Mouse (Mus musculus) cerebellum, postnatal 25 days (tissue): ENCODE data around the gene Itgb1bp1.

Experiments used
- DNase-seq, 2 experiments: peaks; one replicate each; pipeline ENCODE4 v3.0.0; 2021; ENCODE audit warnings: mixed read lengths in 2 of 2

Itgb1bp1 gene

DNA sequence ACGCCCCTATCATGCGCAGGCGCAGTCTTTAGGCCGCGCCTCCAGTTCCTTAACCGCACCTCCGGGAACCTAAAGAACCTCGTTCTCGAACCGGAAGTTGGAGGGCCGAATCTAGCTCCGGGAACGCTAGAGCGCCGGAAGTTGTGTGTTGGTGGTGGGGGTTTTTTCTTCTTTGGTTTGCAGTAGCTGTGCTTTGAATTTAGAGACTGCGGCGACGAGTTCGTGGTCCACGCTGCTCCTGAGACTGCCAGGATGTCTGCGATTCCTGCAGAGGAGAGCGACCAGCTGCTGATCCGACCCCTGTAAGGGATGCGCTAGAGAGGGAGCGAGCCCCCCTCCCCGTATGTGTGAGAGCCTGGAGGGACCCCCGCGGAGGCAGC is at the start of gene Itgb1bp1:
Gene Itgb1bp1 (minus strand): TSS at position 42 of the 380 bp plus-strand sequence.
- DNase-seq = peak; percentile 99

DNA sequence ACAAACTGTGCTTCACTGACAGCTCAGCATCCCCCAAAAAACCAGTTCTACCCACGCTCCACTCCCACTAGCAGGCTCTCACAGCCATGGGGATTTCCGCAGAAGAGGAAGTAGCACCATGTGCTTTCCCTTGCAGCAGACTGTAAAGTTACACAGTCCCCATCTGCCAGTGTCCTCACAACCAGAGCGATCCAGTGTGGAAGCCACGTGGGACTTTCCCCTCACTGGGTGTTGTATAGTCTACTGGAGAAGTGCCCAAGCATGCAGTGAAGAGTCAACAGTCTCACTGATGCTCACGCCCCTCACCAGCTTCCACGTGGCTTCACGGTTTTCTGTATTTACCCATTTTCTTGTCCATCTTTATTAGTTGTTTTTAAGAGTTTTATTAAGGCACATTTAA is 49.8 kb upstream of the Itgb1bp1 start:
- no peak for DNase-seq

- no peak for DNase-seq
Measured at GRCm38 (mm10) chr12:21333766-21334165, 47.7 kb upstream of the Itgb1bp1 start.

DNA sequence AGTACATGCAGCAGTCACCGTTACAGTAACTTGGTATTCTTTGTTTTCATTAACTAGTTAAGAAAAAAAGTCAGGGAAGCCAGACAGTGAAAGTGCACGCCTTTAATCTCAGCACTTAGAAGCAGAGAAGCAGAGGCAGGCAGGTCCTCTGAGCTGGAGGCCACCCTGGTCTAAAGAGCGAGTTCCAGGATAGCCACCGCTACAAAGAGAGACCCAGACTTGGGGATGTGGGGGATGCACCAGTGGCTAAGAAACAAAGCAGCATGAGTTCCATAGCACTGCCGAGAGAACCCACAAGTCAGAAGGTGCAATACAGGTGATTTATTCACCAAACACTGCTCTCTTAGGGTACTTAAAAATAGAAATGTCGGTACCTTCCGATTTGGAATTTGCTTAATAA is 46.9 kb upstream of the Itgb1bp1 start:
- DNase-seq = no peak

- DNase-seq = no peak
Measured at GRCm38 (mm10) chr12:21331711-21332110, 45.6 kb upstream of the Itgb1bp1 start.

DNA sequence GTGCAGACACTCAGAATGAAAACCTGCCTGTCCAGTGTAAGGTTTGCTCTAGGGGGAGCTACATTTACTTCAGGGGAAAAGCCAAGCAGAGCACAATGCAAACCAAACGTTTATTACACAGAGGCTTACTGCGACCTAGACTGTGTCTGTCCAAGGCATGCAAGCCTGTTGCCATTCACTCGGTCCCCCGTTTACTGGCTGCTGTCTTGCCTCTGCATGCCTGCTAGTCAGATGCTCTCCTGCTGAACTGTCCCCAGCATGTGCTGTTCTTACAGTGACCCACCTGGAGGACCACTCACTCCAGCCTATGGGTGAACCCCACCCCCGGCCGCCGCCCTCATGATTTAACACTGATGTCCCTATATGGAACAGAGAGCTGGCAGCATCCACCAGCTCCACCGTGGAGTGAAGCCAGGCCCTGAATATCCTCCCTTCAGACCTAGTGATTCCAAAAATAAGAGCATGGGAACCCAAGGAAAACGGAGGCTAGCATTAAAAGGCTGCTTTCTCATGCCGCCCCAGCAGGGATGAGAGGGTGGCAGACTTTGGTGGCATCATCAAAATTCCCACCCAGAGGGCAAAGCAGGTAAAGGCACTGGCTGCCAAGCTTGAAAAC is 45.0 kb upstream of the Itgb1bp1 start:
- DNase-seq = peak in 1 of 2 experiments; percentile 28

DNA sequence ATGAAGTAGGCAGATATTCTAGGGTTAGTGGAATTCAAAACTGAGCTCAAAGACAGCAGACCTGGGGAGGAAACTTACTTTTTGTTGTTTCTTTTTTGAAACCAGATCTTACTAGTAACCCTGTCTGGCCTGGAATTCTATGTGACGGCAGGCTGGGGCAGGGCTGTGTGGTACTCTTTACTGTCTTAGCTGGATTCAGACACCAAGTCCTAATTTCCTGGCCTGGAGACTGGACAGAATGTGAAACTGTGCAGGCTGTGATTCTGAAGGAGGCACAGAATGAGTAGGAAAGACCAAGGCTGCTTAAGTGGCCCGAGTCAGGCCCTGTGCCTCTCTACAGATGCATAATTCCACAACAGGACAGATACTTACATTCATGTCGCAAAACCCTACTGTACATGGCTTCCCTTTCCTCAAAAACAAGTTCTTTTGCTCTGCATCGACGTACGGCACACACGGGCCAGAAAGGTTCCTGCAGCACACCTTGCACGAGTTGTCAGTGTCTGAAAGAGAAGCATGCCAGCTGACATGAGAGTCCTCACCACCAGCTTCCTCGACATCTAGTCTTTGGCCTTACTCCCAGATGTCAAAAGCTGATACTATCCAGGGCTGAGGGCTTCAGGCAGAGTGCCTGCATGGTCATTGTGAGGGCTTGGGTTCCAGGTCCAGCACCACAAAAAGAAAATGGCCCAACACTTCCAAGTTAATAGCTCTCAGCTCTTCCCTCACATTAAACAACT is 43.7 kb upstream of the Itgb1bp1 start:
- DNase-seq = no peak

DNA sequence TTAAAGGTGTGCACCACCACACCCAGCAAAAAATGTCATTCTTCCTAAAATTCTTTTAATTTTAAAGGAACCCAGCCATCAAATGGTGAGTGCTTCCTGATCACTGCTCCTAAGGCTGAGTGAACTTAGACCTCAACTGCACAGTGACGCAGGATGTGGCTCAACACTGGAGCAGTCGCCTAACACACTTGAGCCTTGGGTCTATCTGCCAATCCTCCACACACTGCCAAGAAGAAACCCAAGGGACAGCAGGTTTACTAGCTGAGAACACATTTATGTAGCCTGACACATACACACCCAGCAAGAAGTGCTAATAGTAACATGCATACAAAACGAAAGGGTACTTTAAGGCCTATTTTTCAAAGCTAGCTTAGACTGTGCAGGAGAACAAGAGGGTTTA is 40.2 kb upstream of the Itgb1bp1 start:
- DNase-seq = no peak

DNA sequence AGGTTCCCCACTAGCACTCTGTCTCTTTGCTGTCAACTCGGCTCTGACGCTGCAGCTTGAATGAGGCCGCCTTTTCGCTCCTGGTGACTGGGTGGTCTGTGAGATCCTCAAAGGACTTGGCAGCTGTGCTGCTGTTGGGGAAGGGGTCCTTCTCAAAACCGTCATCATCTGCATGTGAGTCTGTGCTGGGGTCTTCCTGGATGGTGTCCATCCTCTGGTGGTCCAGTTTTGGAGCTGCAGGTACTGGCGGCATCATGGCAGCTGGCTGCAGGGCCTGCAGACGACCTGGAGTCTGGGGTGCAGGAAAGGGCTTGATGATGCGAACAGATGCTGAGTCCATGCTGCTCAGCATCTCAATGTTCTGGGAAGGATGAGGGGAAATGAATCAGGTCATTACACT is 39.2 kb upstream of the Itgb1bp1 start:
- no peak for DNase-seq

- no peak for DNase-seq
Measured at GRCm38 (mm10) chr12:21324101-21324500, 38.0 kb upstream of the Itgb1bp1 start.

GRCm38 (mm10) chr12:21322856-21323255 is 36.8 kb upstream of the Itgb1bp1 start:
- no peak for DNase-seq

- no peak for DNase-seq
Measured at GRCm38 (mm10) chr12:21322296-21322695, 36.2 kb upstream of the Itgb1bp1 start.

GRCm38 (mm10) chr12:21321170-21321569 is 35.1 kb upstream of the Itgb1bp1 start:
- no peak for DNase-seq

GRCm38 (mm10) chr12:21320317-21320716 is 34.2 kb upstream of the Itgb1bp1 start:
- peak; percentile 48 to 66 for DNase-seq

DNA sequence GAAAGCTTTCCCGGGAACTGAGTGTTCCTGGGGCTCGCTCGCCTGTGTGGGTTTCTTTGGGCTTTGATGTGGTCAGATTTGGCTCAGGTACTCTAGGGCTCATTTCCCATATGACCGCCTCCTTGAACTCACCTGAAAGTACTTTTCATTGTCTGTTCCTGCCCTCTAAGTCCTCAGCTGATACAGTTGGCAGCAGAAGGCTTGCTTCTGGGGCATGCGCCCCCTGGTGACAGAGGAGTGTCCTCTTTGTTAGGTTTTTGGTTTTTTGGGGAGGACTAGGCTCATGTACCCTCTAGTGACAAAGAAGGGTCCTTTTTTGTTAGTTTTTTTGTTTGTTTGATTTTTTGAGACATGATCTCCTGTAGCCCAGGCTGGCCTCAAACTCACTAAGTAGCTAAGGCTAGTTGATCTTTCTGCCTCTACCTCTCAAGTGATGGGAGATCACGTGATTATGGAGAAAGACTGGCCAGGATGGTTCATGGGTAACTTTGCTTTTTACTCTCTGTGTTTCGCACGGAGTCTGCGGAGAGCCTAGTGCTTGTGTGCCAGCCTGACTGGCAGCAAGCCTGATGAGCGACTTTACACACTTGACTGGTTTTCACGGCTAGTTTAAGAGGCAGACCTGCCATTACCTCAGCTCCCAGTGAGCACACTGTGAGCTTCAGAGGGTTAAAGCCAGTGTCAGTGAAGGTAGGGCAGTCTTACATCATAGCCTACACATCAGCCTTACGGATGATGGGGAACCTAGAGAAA is 32.2 kb upstream of the Itgb1bp1 start:
- peak; percentile 68 to 84 for DNase-seq

- no peak for DNase-seq
Measured at GRCm38 (mm10) chr12:21316869-21317265, 30.8 kb upstream of the Itgb1bp1 start.

- DNase-seq = peak; percentile 88 to 92
Measured at GRCm38 (mm10) chr12:21315923-21316868, 30.1 kb upstream of the Itgb1bp1 start, which contains the start of gene Iah1. TSS of gene Iah1 (plus strand) at chr12:21316389.

DNA sequence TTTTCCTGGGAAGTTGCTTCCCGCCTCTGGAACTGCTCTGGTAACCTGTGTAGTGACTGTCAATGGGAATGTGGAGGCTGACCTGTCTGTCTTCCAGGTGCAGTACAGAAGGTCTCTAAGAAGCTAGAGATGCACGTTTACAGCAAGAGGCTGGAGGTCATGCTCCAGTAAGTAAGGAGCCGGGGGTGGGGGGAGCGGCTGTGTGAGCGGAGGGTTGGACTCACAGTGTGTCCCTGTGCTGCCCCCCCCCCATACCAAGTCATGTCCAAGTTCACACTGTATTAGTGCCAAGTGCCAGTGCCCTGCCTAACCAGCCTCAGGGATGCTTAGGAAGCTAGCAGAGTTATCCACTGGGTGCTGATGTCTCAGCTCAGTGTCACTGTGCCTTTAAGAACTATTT is 26.1 kb upstream of the Itgb1bp1 start:
- no peak for DNase-seq

DNA sequence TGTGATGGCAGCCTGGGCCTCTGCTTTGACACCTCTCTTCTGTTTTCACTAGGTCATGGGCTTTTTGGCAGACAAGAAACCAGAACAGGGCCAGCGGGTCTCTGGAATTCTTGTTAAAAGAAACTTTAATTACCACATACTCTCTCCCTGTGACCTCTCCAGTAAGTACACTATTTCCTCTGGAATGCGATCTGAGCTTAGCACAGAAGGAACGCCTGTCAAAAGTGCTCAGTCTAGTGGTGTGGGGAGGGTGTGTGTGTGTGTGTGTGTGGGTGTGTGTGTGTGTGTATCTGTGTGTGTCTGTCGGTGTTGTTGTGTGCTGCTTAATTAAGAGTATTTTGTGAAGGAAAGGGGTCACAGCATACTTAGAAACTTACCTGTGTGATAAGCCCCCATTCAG is 20.6 kb upstream of the Itgb1bp1 start:
- no peak for DNase-seq

GRCm38 (mm10) chr12:21305741-21306140 is 19.7 kb upstream of the Itgb1bp1 start:
- no peak for DNase-seq

GRCm38 (mm10) chr12:21302361-21302783 is 16.3 kb upstream of the Itgb1bp1 start:
- no peak for DNase-seq

DNA sequence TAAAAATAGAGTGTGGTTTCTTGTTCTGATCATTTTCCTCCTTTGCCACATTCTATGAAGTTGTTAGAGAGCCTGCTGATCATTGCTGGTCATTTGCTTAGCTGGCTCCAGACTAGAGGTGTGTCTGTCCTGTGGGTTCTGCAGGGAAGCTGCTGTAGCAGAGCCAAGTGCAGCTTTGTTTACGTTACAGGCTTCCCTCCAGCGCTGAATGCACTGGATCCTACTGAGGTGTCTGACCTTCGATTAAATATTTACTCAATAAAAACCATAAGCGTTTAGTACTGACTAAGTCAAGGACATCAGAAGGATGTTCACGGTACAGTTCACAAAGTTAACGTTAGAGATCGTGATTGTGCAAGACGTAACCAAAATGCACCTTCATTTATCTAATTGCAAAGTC is 15.8 kb upstream of the Itgb1bp1 start:
- DNase-seq = no peak

GRCm38 (mm10) chr12:21301324-21301723 is 15.2 kb upstream of the Itgb1bp1 start:
- DNase-seq = no peak
